Mouse (Mus musculus): ENCODE measurements around the gene Thrb. TPM values are rescaled to one million over a fixed set of nuclear protein-coding genes. Genes with fewer than 3 reads are reported as not detected.

Gene Thrb
- polyA plus RNA-seq, 1 experiment from 2014 or later = 0.64 TPM

DNA sequence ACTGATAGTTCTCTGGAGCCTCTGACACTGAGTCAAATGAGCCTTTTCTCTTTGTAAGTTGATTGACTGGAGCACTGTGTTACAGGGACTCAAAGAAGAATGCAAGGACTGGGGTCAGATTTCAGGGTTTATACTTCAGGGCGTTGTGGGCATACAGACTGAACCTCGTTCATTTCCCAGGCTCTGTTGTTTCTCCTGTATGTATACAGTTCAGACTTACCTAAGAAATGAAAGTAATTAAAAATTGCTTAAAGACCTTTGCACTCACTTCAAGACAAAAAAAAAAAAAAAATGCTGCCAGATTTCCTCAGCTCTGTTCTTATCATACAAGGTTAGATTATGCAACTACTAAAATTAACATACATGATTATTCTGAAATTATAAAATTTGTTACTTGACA lies 126.2 kb downstream of the Thrb start:
- ATAC-seq (ENCODE audit: insufficient number of reproducible peaks, low FRiP score) = no peak
- Histone ChIP-seq H3K9me3 (replicated peaks) (no peaks in the 10 kb centered on the region), H3K27ac (ENCODE audit: poor library complexity, severe bottlenecking) (no peak overlapping the region), H3K4me1 (replicated peaks) (peaks cover 9% of the 10 kb centered on the region), H3K4me2 (no peak overlapping the region), H3K36me3 (no peaks in the 10 kb centered on the region), H3K4me3 (no peak overlapping the region), H3K9ac (no peak overlapping the region), H3K27me3 (replicated peaks) (no peaks in the 10 kb centered on the region)
- WGBS = 23% methylated on average over 2 of the region's 2 CpGs

DNA sequence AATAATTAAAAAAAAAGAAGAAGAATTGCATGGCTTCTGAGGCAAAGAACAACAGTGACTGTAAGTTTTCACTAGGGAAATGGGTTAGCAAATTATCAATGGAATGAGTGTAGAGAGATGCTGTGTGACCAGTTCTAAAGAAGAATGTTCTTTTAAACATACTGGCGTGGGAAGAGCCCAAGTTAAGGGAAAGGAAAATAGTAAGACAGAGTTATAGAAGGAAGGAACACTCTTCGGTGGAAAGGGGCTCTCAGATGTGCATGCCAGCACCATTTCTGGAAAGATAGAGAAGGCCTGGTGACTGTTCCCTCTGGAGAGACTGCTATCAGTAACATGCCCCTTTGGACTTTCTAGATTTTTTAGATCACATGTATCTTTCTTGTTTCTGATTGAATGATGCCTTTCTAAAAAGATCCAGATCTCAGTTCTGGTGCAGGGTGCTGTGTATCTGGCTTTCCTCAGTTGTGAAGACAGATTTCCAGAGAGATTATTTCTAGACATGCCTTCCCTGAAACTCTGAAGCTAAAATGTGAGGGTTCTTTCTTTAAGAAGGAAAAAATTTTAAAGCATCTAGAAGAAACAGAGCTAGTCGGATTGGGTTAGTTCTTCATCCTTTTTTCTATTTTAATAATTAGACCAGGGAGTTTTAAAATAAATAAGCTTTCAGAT lies 144.0 kb downstream of the Thrb start:
- no peaks in the 10 kb centered on the region for H3K4me1 ChIP-seq (replicated peaks)
- H3K27me3 ChIP-seq (replicated peaks) = no peaks in the 10 kb centered on the region
- no peak overlapping the region for H3K4me3 ChIP-seq
- no peak overlapping the region for H3K4me2 ChIP-seq
- 60% methylated on average over 3 of the region's 3 CpGs for WGBS
- no peak overlapping the region for H3K27ac ChIP-seq (ENCODE audit: poor library complexity, severe bottlenecking)
- no peak for ATAC-seq (ENCODE audit: insufficient number of reproducible peaks, low FRiP score)
- no peak overlapping the region for H3K9ac ChIP-seq
- no peaks in the 10 kb centered on the region for H3K36me3 ChIP-seq
- H3K9me3 ChIP-seq (replicated peaks) = no peaks in the 10 kb centered on the region

DNA sequence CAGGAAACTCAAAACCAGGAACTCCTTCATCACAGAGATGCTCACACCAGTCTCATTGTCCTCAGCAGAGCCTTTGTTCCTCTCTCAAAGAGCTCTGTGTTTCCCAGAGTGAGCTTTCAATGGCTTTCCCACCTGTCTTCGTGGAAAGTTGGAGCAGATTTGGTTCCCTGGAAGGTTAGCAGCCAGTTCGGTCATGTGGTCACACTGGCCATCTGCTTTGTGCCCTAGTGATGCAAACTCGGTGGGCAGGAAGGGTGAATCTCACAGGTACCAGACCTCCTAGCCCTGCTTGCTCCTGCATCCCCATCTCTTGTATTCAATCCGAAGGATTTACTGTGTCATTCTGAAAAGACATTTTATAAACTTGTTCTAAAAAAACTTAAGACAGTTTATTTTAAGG lies 151.0 kb downstream of the Thrb start:
- H3K9ac ChIP-seq = no peak overlapping the region
- no peak overlapping the region for H3K4me2 ChIP-seq
- no peak overlapping the region for H3K27ac ChIP-seq (ENCODE audit: poor library complexity, severe bottlenecking)
- no peak overlapping the region for H3K4me3 ChIP-seq
- ATAC-seq (ENCODE audit: insufficient number of reproducible peaks, low FRiP score) = no peak
- H3K9me3 ChIP-seq (replicated peaks) = no peaks in the 10 kb centered on the region
- H3K27me3 ChIP-seq (replicated peaks) = no peaks in the 10 kb centered on the region
- WGBS = 70% methylated on average over 4 of the region's 4 CpGs
- no peaks in the 10 kb centered on the region for H3K4me1 ChIP-seq (replicated peaks)
- no peaks in the 10 kb centered on the region for H3K36me3 ChIP-seq

- WGBS = 68% methylated on average over 5 of the region's 5 CpGs
These were observed 152.4 kb downstream of the Thrb start for GRCm38 (mm10) chr14:17812414-17812813.

DNA sequence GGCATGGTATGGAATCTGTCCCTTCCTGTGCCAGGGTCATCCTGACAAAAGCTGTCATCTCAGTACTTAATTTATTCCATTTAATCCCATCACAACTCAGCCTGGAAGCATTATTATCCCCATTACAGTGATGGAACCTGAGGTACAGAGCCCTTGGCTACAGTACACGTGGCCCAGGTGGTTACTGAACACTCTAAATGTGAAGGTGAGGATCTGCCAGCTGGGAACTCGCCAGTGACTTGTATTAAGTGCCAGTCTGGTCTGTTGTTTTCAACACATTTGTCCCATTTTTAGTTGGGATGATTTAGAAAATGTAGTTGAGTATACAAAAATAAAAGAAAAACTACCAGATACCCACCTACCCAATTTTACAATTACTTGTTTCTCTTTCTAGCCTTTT lies 155.0 kb downstream of the Thrb start:
- Histone ChIP-seq H3K27ac (ENCODE audit: poor library complexity, severe bottlenecking) (no peak overlapping the region), H3K4me1 (replicated peaks) (no peaks in the 10 kb centered on the region), H3K4me2 (no peak overlapping the region), H3K9me3 (replicated peaks) (no peaks in the 10 kb centered on the region), H3K4me3 (no peak overlapping the region), H3K27me3 (replicated peaks) (no peaks in the 10 kb centered on the region), H3K9ac (no peak overlapping the region), H3K36me3 (no peaks in the 10 kb centered on the region)
- WGBS = 58% methylated on average over 2 of the region's 2 CpGs
- no peak for ATAC-seq (ENCODE audit: insufficient number of reproducible peaks, low FRiP score)

More at GRCm38 (mm10) chr14:17812414-17812813, 152.4 kb downstream of the Thrb start:
- Histone ChIP-seq H3K27me3 (replicated peaks) (no peaks in the 10 kb centered on the region), H3K4me3 (no peak overlapping the region), H3K9me3 (replicated peaks) (no peaks in the 10 kb centered on the region), H3K27ac (ENCODE audit: poor library complexity, severe bottlenecking) (no peak overlapping the region), H3K4me1 (replicated peaks) (no peaks in the 10 kb centered on the region), H3K4me2 (no peak overlapping the region), H3K9ac (no peak overlapping the region), H3K36me3 (no peaks in the 10 kb centered on the region)
- ATAC-seq (ENCODE audit: insufficient number of reproducible peaks, low FRiP score) = no peak

DNA sequence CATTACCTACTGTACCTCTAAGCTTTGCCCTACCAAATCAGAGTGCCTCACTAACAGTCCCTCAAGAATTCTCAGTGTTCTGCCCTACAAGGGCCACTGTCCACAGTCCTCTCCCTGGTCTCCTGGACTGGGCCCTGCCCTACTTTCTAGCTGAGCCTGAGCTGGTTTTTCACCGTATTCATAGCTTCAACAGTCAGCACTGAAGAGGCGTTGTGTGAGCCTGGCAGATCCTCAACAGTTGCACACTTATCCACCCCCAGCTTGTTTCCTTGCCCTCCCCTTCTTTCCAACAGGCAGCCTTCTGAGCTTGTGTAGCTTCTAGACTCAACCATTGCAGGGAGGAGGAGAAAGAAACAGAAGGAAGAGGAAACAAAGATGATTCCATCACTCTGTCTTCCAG lies 158.0 kb downstream of the Thrb start:
- Histone ChIP-seq H3K4me2 (no peak overlapping the region), H3K27ac (ENCODE audit: poor library complexity, severe bottlenecking) (no peak overlapping the region), H3K4me1 (replicated peaks) (no peaks in the 10 kb centered on the region), H3K36me3 (no peaks in the 10 kb centered on the region), H3K4me3 (no peak overlapping the region), H3K9me3 (replicated peaks) (no peaks in the 10 kb centered on the region), H3K27me3 (replicated peaks) (no peaks in the 10 kb centered on the region), H3K9ac (no peak overlapping the region)
- ATAC-seq (ENCODE audit: insufficient number of reproducible peaks, low FRiP score) = no peak
- 72% methylated on average over 2 of the region's 2 CpGs for WGBS

DNA sequence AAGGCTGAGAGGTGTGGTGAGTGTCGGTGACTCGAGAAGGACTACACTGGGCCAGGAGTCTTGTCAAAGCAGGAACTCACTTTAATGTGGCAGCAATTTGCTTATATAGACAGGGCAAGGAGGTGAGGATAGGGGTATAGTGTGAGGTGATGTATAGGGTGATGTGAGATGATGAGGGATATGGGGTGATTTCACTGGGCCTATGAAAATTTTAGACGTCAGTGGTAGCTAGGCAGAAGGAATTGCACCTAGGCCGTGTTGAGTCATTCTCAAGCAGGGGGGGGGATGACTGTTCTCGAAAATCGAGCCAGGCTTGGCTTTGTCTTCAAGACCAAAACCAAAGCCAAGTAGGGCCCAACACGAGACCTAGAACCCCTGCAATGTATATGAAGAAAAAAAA lies 162.7 kb downstream of the Thrb start:
- no peak overlapping the region for H3K9ac ChIP-seq
- H3K27me3 ChIP-seq (replicated peaks) = no peaks in the 10 kb centered on the region
- H3K36me3 ChIP-seq = no peaks in the 10 kb centered on the region
- ATAC-seq (ENCODE audit: insufficient number of reproducible peaks, low FRiP score) = no peak
- no peak overlapping the region for H3K4me2 ChIP-seq
- no peaks in the 10 kb centered on the region for H3K9me3 ChIP-seq (replicated peaks)
- WGBS = 69% methylated on average over 7 of the region's 7 CpGs
- H3K4me3 ChIP-seq = no peak overlapping the region
- H3K4me1 ChIP-seq (replicated peaks) = no peaks in the 10 kb centered on the region
- no peak overlapping the region for H3K27ac ChIP-seq (ENCODE audit: poor library complexity, severe bottlenecking)

DNA sequence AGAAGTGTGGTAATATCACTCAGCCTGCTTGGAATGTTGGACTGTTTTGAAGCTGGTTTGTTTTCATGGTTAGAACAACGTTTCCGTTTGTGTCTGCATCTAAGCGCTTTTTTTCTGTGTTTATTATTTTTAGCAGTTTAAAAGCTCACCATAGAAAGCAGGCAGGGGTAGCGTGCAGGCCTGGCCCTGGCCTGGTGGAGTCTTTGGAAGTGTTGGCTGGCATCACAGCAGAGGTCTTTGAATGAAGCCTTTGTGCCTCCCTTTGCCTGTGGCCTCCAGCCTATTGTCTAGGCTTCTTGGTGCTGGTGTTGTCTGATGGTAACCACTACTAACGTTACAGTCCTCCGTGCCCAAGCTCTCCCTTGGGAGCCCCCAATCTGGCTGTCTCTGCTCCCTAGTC lies 167.3 kb downstream of the Thrb start:
- WGBS = 56% methylated on average over 6 of the region's 6 CpGs
- no peak overlapping the region for H3K4me2 ChIP-seq
- no peaks in the 10 kb centered on the region for H3K27me3 ChIP-seq (replicated peaks)
- H3K4me1 ChIP-seq (replicated peaks) = peaks cover 6% of the 10 kb centered on the region
- no peak overlapping the region for H3K27ac ChIP-seq (ENCODE audit: poor library complexity, severe bottlenecking)
- no peak overlapping the region for H3K9ac ChIP-seq
- H3K9me3 ChIP-seq (replicated peaks) = no peaks in the 10 kb centered on the region
- H3K4me3 ChIP-seq = no peak overlapping the region
- no peaks in the 10 kb centered on the region for H3K36me3 ChIP-seq
- no peak for ATAC-seq (ENCODE audit: insufficient number of reproducible peaks, low FRiP score)

GRCm38 (mm10) chr14:17835738-17836137 lies 175.7 kb downstream of the Thrb start:
- H3K9me3 ChIP-seq (replicated peaks) = no peaks in the 10 kb centered on the region

DNA sequence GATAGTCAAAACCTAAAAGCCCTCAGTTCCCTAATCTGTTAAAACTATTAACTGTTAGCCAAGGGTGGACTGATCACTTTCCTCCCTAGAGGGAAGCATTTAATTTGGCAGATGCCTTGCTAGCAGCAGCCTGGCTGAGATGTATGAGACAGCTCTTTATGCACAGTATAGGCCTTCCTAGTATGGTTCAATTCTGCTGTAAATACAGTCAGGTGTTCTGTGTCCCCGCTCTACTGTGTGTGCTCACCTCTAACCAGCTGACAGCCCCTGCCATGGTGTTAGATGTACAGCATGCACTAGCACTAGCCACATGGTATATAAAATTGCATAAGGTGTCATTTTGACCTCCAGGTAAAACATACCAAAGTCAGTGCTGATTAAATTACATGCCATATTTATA lies 176.7 kb downstream of the Thrb start:
- H3K4me3 ChIP-seq = no peak overlapping the region
- H3K27me3 ChIP-seq (replicated peaks) = no peaks in the 10 kb centered on the region
- ATAC-seq (ENCODE audit: insufficient number of reproducible peaks, low FRiP score) = no peak
- WGBS = 79% methylated on average over 1 of the region's 1 CpGs
- H3K27ac ChIP-seq (ENCODE audit: poor library complexity, severe bottlenecking) = no peak overlapping the region
- no peak overlapping the region for H3K4me2 ChIP-seq
- no peaks in the 10 kb centered on the region for H3K9me3 ChIP-seq (replicated peaks)
- H3K36me3 ChIP-seq = no peaks in the 10 kb centered on the region
- no peak overlapping the region for H3K9ac ChIP-seq
- H3K4me1 ChIP-seq (replicated peaks) = peaks cover 6% of the 10 kb centered on the region

More at GRCm38 (mm10) chr14:17835738-17836137, 175.7 kb downstream of the Thrb start:
- 61% methylated on average over 1 of the region's 1 CpGs for WGBS
- Histone ChIP-seq H3K27me3 (replicated peaks) (no peaks in the 10 kb centered on the region), H3K9ac (no peak overlapping the region), H3K36me3 (no peaks in the 10 kb centered on the region), H3K4me1 (replicated peaks) (peaks cover 6% of the 10 kb centered on the region), H3K27ac (ENCODE audit: poor library complexity, severe bottlenecking) (no peak overlapping the region), H3K4me3 (no peak overlapping the region), H3K4me2 (no peak overlapping the region)
- ATAC-seq (ENCODE audit: insufficient number of reproducible peaks, low FRiP score) = no peak

DNA sequence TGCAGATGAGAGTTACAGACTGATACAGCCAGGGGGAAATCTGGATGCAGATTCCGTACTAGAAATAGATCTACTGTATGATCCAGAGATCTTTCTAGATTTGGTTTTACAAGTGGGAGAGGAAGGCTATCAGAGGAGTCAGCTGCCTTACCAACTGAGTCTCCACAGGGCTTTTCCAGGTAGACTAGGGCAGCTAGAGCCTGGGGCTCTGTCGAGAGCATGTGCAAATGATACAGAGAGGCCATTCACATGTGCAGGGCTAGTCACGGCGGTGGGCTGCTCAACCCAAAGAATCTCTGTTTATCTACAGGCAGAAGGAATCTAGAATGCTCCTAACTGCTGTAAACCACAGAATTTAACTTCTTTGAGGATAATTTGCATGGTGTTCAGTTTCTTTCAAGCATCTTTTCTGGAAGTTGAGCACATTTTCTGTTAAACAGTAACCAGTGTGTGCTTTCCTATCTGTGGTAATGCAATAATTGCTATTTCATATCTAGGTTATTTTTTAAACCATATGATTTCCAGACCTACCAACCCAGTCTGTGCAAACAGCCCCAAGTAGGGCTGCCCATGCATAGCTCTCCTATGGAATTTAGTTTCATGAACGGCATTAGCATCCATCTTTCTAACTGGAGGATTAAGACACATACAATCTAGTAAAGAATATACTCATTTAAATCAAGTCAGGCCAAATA lies 185.1 kb downstream of the Thrb start:
- no peaks in the 10 kb centered on the region for H3K9me3 ChIP-seq (replicated peaks)
- H3K4me1 ChIP-seq (replicated peaks) = no peaks in the 10 kb centered on the region
- H3K27me3 ChIP-seq (replicated peaks) = no peaks in the 10 kb centered on the region
- ATAC-seq (ENCODE audit: insufficient number of reproducible peaks, low FRiP score) = no peak
- no peak overlapping the region for H3K27ac ChIP-seq (ENCODE audit: poor library complexity, severe bottlenecking)
- WGBS = 66% methylated on average over 5 of the region's 5 CpGs
- H3K36me3 ChIP-seq = no peaks in the 10 kb centered on the region
- H3K4me3 ChIP-seq = no peak overlapping the region
- no peak overlapping the region for H3K9ac ChIP-seq
- no peak overlapping the region for H3K4me2 ChIP-seq

- Histone ChIP-seq H3K4me2 (no peak overlapping the region), H3K9ac (no peak overlapping the region), H3K4me1 (replicated peaks) (no peaks in the 10 kb centered on the region), H3K36me3 (no peaks in the 10 kb centered on the region), H3K27ac (ENCODE audit: poor library complexity, severe bottlenecking) (no peak overlapping the region), H3K4me3 (no peak overlapping the region), H3K27me3 (replicated peaks) (no peaks in the 10 kb centered on the region), H3K9me3 (replicated peaks) (no peaks in the 10 kb centered on the region)
- ATAC-seq (ENCODE audit: insufficient number of reproducible peaks, low FRiP score) = no peak
- WGBS = 71% methylated on average over 6 of the region's 6 CpGs
These were observed 185.8 kb downstream of the Thrb start for GRCm38 (mm10) chr14:17845871-17846270.

Measured in heart, embryonic 12.5 days (tissue).